Mouse (Mus musculus) layer of hippocampus, adult 2 months (tissue): ENCODE data around the gene Actr2. TPM values are rescaled to one million over a fixed set of nuclear protein-coding genes. Genes with fewer than 3 reads are reported as not detected.

Experiments used
- DNase-seq, 2 experiments: peaks; one replicate each; pipeline ENCODE4 v3.0.0; 2022; ENCODE audit warnings: low spot score in 2 of 2
- H3K27ac ChIP-seq: fragments of 200-600 bp; 2 replicates; pipeline ENCODE4 v1.8.1; 2022
- H3K4me3 ChIP-seq: fragments of 200-600 bp; 2 replicates; pipeline ENCODE4 v1.8.1; 2022; ENCODE audit warnings: mild to moderate bottlenecking
- CTCF ChIP-seq: fragments of 200-600 bp; conservative IDR thresholded peaks from 2 replicates; pipeline ENCODE4 v1.8.1; 2022; ENCODE audit warnings: antibody characterized with exemption, mild to moderate bottlenecking, moderate library complexity
- total RNA-seq, 2 experiments: library from RNA; stranded (reverse); gene quantifications; 2 replicates each; pipeline ENCODE4 v1.2.3; 2021

Gene Actr2
- total RNA-seq, 2 experiments from 2014 or later, result 330 to 344 TPM

- Histone ChIP-seq H3K27ac (no peak overlapping the region), H3K4me3 (no peak overlapping the region)
- DNase-seq, result no peak
- TF ChIP-seq CTCF, result no peak
Observed at GRCm38 (mm10) chr11:20013366-20013765, 99.3 kb downstream of the Actr2 start.

Other genes with a start within 250 kb of the Actr2 start
- gene Spred2, start 188.5 kb downstream of the Actr2 start, total RNA-seq, result 10 to 100 TPM; 88.2 to 89.4 TPM
- gene Rab1a, start 88.5 kb upstream of the Actr2 start, total RNA-seq, result 100 to 1,000 TPM; 161 to 162 TPM
- gene Cep68, start 136.5 kb upstream of the Actr2 start, total RNA-seq, result 10 to 100 TPM; 34.0 to 36.3 TPM
- 10 to 100 TPM; 36.9 to 39.2 TPM for gene Slc1a4, start 219.8 kb upstream of the Actr2 start, total RNA-seq